Mouse (Mus musculus) left cerebral cortex, postnatal 4 days (tissue): Measurements from ENCODE around the gene Efemp2. TPM values are rescaled to one million over a fixed set of nuclear protein-coding genes. Genes with fewer than 3 reads are reported as not detected.
A peak's percentile ranks its signal among the peaks of the same experiment; 100 is the strongest.

Experiments used
- DNase-seq: peaks from one replicate; pipeline ENCODE4 v3.0.0-alpha.2; 2022
- intact Hi-C: fragments of 180-260 bp; cut with DNase I; formaldehyde crosslinking; loops from one replicate; pipeline ENCODE4 v1.15.1; 2025
- total RNA-seq, 2 experiments: library from RNA; stranded (reverse); gene quantifications; 2 replicates each; pipeline ENCODE4 v1.2.3; 2021

Efemp2 gene
- total RNA-seq, 2 experiments from 2014 or later = 23.7 to 25.4 TPM

- DNase-seq = no peak
- intact Hi-C loops = no loop called here
Measured at GRCm38 (mm10) chr19:5449673-5450072, 24.1 kb upstream of the Efemp2 start.

GRCm38 (mm10) chr19:5451766-5452165, 22.0 kb upstream of the Efemp2 start:
- intact Hi-C loops = no loop called here
- DNase-seq = no peak

GRCm38 (mm10) chr19:5455037-5455436, 18.7 kb upstream of the Efemp2 start:
- no peak for DNase-seq
- intact Hi-C loops = no loop called here

- DNase-seq = no peak
- intact Hi-C loops = no loop called here
Measured at GRCm38 (mm10) chr19:5455568-5455967, 18.2 kb upstream of the Efemp2 start.

GRCm38 (mm10) chr19:5456241-5456921, 17.4 kb upstream of the Efemp2 start:
- intact Hi-C loops = no loop called here
- DNase-seq = no peak

- intact Hi-C loops = no loop called here
- DNase-seq = peak; percentile 97
Measured at GRCm38 (mm10) chr19:5456922-5457745, 16.6 kb upstream of the Efemp2 start.

- peak; percentile 32 for DNase-seq
- intact Hi-C loops = no loop called here
Measured at GRCm38 (mm10) chr19:5457746-5458442, 15.9 kb upstream of the Efemp2 start, which contains the start of gene Ccdc85b. Gene Ccdc85b, minus strand, starts transcription at chr19:5457894.

GRCm38 (mm10) chr19:5459019-5459418, 14.7 kb upstream of the Efemp2 start:
- DNase-seq = no peak
- intact Hi-C loops = no loop called here

GRCm38 (mm10) chr19:5459896-5460295, 13.9 kb upstream of the Efemp2 start:
- intact Hi-C loops = no loop called here
- DNase-seq = no peak

GRCm38 (mm10) chr19:5460465-5460911, 13.3 kb upstream of the Efemp2 start, which contains the start of gene Fibp:
Gene Fibp, plus strand, starts transcription at chr19:5460615.
- intact Hi-C loops = no loop called here
- peak; percentile 87 for DNase-seq

GRCm38 (mm10) chr19:5461411-5461810, 12.3 kb upstream of the Efemp2 start:
- intact Hi-C loops = no loop called here
- DNase-seq = no peak

- DNase-seq = no peak
- intact Hi-C loops = no loop called here
Measured at GRCm38 (mm10) chr19:5463212-5463611, 10.5 kb upstream of the Efemp2 start.

GRCm38 (mm10) chr19:5463791-5464562, 9.8 kb upstream of the Efemp2 start:
- peak; percentile 79 for DNase-seq
- intact Hi-C loops = no loop called here

- no peak for DNase-seq
- intact Hi-C loops = no loop called here
Measured at GRCm38 (mm10) chr19:5465037-5465436, 8.7 kb upstream of the Efemp2 start.

- DNase-seq = no peak
- intact Hi-C loops = no loop called here
Measured at GRCm38 (mm10) chr19:5466916-5467500, 6.7 kb upstream of the Efemp2 start.

- DNase-seq = no peak
- intact Hi-C loops = no loop called here
Measured at GRCm38 (mm10) chr19:5468374-5468773, 5.4 kb upstream of the Efemp2 start, which contains the start of gene Ctsw. Gene Ctsw, minus strand, starts transcription at chr19:5468507.

- intact Hi-C loops = no loop called here
- no peak for DNase-seq
Measured at GRCm38 (mm10) chr19:5471846-5472245, 1.9 kb upstream of the Efemp2 start.

GRCm38 (mm10) chr19:5472857-5473256, 897 bp upstream of the Efemp2 start:
- DNase-seq = no peak
- intact Hi-C loops = no loop called here

- intact Hi-C loops = no loop called here
- peak; percentile 48 for DNase-seq
Measured at GRCm38 (mm10) chr19:5474281-5475068, 721 bp downstream of the Efemp2 start.
